Mouse (Mus musculus): ENCODE measurements around the gene Tmem89. TPM values are rescaled to one million over a fixed set of nuclear protein-coding genes. Genes with fewer than 3 reads are reported as not detected.

Gene Tmem89
- polyA plus RNA-seq (2015; fragmentation: Illumina TruSeq; extraction: RNeasy Lipid Tissue Mini Kit (QIAGEN cat#74804); ENCODE audit: insufficient read depth, low read depth, low replicate concordance), result not detected

DNA sequence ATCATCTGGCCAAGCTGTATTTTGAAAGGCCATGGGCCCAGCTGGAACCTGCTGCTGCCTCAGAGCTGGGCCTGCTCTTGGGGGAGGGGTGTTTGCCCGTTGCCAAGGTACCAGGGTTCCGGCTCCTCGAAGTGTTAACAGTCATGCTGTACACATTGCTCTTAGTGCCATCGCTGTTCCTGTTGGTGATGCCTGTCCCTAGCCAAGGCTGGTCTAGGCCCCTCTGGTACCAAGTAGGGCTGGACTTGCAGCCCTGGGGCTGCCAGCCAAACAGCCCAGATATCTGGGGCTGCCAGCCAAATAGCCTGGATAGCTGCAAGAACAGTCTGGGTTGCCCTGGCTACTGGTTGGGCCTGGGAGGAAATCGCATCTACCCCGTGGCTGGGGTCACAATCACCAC, at the start of gene Tmem89:
Gene Tmem89, plus strand, starts transcription at position 129 of the 400 bp plus-strand sequence.

DNA sequence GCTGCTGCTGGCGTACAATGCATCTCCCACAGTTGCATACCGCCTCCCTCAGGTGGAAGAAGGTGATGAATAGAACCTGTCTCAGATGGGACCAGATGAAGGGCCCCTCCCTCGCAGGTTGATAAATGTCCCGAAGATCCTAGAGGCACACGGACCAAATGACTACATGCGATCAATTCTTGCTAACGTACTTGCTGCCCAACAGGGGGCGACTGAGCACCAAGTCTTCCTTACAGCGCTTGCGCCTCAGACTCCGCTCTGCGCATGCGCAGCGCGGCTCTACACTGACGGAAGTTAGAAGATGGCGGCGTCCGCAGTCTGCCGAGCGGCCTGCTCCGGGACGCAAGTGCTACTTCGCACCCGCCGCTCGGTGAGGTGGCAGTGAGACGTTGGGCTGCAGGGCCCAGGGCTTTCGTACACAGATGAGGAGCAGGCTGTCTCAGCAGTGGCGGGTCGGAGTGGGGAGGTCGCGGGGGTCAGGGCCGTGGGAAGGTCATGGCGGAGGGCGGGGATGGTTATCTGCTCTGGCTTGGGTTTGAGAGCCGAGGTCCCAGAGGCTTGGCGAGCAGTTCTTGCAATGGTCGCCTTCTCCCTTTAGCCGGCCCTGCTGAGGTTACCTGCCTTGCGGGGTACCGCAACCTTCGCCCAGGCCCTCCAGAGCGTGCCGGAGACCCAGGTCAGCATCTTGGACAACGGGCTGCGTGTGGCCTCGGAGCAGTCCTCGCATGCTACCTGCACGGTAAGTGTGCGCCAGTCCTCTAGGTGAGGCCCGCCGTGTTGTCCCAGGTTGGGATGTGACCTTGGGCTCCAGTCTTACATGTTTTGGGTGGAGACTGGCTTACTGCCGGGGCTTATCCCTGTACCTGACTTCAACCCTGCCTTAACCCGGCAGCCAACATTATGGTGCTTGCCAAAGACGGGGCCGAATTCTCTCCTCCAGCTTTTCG, 22.3 kb downstream of the Tmem89 start, which contains the start of gene Uqcrc1:
Gene Uqcrc1, plus strand, starts transcription at position 216 of the 947 bp plus-strand sequence.

DNA sequence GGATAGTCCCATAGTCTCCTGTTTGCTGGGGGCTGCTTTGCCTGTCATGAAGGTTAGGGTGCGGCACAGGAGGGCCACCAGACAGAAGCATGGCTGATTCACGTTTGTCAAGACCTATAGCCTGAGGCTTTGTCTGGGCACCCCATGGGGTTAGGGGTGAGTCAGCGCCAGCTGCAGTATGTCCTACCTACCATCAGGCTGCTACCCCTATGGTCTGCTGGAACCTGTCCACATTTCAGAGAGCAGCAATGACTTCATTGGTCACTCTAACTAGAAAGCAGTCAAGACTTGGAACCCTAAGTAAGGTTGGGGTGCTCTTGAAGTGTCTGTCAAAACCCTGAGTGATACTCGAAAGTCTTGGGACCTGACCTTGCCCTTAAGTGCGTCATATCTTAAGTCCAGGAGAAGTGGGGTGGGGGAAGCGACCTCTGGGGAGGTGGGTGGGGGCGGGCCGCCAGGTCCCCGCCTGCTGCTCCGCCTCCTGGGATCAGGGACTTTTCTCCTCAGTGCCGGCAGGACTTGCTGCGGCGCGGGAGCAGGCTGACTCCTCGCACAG, 38.7 kb downstream of the Tmem89 start, which contains the start of gene Col7a1:
Gene Col7a1, plus strand, starts transcription at position 506 of the 556 bp plus-strand sequence.

Other genes starting within 250 kb of the Tmem89 start
- gene Prkar2a, start 225.3 kb upstream of the Tmem89 start, polyA plus RNA-seq (2015; fragmentation: Illumina TruSeq; extraction: RNeasy Lipid Tissue Mini Kit (QIAGEN cat#74804); ENCODE audit: insufficient read depth, low read depth, low replicate concordance), result 5.3 TPM
- gene Ip6k2, start 130.8 kb upstream of the Tmem89 start, polyA plus RNA-seq (2015; fragmentation: Illumina TruSeq; extraction: RNeasy Lipid Tissue Mini Kit (QIAGEN cat#74804); ENCODE audit: insufficient read depth, low read depth, low replicate concordance), result 40.4 TPM
- gene Nckipsd, start 106.3 kb upstream of the Tmem89 start, polyA plus RNA-seq (2015; fragmentation: Illumina TruSeq; extraction: RNeasy Lipid Tissue Mini Kit (QIAGEN cat#74804); ENCODE audit: insufficient read depth, low read depth, low replicate concordance), result 4.9 TPM
- gene Celsr3, start 88.3 kb upstream of the Tmem89 start, polyA plus RNA-seq (2015; fragmentation: Illumina TruSeq; extraction: RNeasy Lipid Tissue Mini Kit (QIAGEN cat#74804); ENCODE audit: insufficient read depth, low read depth, low replicate concordance), result 3.8 TPM
- 27.2 TPM for gene Slc26a6, start 61.3 kb upstream of the Tmem89 start, polyA plus RNA-seq (2015; fragmentation: Illumina TruSeq; extraction: RNeasy Lipid Tissue Mini Kit (QIAGEN cat#74804); ENCODE audit: insufficient read depth, low read depth, low replicate concordance)
- gene Uqcrc1, start 22.0 kb downstream of the Tmem89 start, polyA plus RNA-seq (2015; fragmentation: Illumina TruSeq; extraction: RNeasy Lipid Tissue Mini Kit (QIAGEN cat#74804); ENCODE audit: insufficient read depth, low read depth, low replicate concordance), result 35.3 TPM
- 130 TPM for gene Col7a1, start 39.0 kb downstream of the Tmem89 start, polyA plus RNA-seq (2015; fragmentation: Illumina TruSeq; extraction: RNeasy Lipid Tissue Mini Kit (QIAGEN cat#74804); ENCODE audit: insufficient read depth, low read depth, low replicate concordance)
- gene Ucn2, start 71.4 kb downstream of the Tmem89 start, polyA plus RNA-seq (2015; fragmentation: Illumina TruSeq; extraction: RNeasy Lipid Tissue Mini Kit (QIAGEN cat#74804); ENCODE audit: insufficient read depth, low read depth, low replicate concordance), result 3.3 TPM
- gene Pfkfb4, start 77.2 kb downstream of the Tmem89 start, polyA plus RNA-seq (2015; fragmentation: Illumina TruSeq; extraction: RNeasy Lipid Tissue Mini Kit (QIAGEN cat#74804); ENCODE audit: insufficient read depth, low read depth, low replicate concordance), result 2.3 TPM
- gene Shisa5, start 123.9 kb downstream of the Tmem89 start, polyA plus RNA-seq (2015; fragmentation: Illumina TruSeq; extraction: RNeasy Lipid Tissue Mini Kit (QIAGEN cat#74804); ENCODE audit: insufficient read depth, low read depth, low replicate concordance), result 39.1 TPM
- 5.4 TPM for gene Trex1, start 145.1 kb downstream of the Tmem89 start, polyA plus RNA-seq (2015; fragmentation: Illumina TruSeq; extraction: RNeasy Lipid Tissue Mini Kit (QIAGEN cat#74804); ENCODE audit: insufficient read depth, low read depth, low replicate concordance)
- 3.1 TPM for gene Atrip, start 159.5 kb downstream of the Tmem89 start, polyA plus RNA-seq (2015; fragmentation: Illumina TruSeq; extraction: RNeasy Lipid Tissue Mini Kit (QIAGEN cat#74804); ENCODE audit: insufficient read depth, low read depth, low replicate concordance)
- 0.74 TPM for gene Ccdc51, start 167.9 kb downstream of the Tmem89 start, polyA plus RNA-seq (2015; fragmentation: Illumina TruSeq; extraction: RNeasy Lipid Tissue Mini Kit (QIAGEN cat#74804); ENCODE audit: insufficient read depth, low read depth, low replicate concordance)
- gene Tma7, start 168.0 kb downstream of the Tmem89 start, polyA plus RNA-seq (2015; fragmentation: Illumina TruSeq; extraction: RNeasy Lipid Tissue Mini Kit (QIAGEN cat#74804); ENCODE audit: insufficient read depth, low read depth, low replicate concordance), result 54.7 TPM
- 8.9 TPM for gene Plxnb1, start 180.8 kb downstream of the Tmem89 start, polyA plus RNA-seq (2015; fragmentation: Illumina TruSeq; extraction: RNeasy Lipid Tissue Mini Kit (QIAGEN cat#74804); ENCODE audit: insufficient read depth, low read depth, low replicate concordance)
- gene Fbxw21, start 247.4 kb downstream of the Tmem89 start, polyA plus RNA-seq (2015; fragmentation: Illumina TruSeq; extraction: RNeasy Lipid Tissue Mini Kit (QIAGEN cat#74804); ENCODE audit: insufficient read depth, low read depth, low replicate concordance), result not detected

Measured in pancreas, adult 10 weeks (tissue).